Mouse (Mus musculus) megakaryocyte, embryonic 14.5 days (primary cell): ENCODE results near the gene Cops3.

Experiments
- FLI1 ChIP-seq: IDR thresholded peaks from 2 replicates; pipeline ENCODE4 v1.6.1; 2012; ENCODE audit warnings: low read length, inconsistent platforms, mixed read lengths
- GATA1 ChIP-seq: IDR thresholded peaks from 3 replicates; pipeline ENCODE4 v1.6.1; 2012; ENCODE audit warnings: mixed read lengths, low read length, inconsistent platforms, borderline replicate concordance

DNA sequence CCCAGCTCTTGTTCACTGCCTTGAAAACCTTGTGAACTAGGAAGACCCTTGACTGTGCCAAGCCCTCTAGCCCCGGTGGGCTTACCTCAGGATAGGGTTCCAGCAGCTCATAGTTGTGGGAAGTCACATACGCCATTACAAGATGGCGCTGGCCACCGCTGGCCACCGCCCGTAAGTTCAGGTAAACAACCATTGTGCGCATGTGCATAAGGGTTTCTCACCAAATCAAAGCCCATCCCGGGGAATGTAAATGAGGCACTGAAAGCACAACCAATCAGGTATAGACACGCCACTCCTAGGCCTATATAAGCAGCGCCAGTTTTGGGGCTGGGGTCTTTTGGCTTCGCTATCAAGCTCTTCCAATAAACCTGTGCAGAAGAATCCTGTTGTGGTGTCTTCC is 6.7 kb upstream of the Cops3 start:
- TF ChIP-seq GATA1 = no peak
- no peak for TF ChIP-seq FLI1
